Mouse (Mus musculus) heart, adult 10 weeks (tissue): ENCODE results near the gene Cryzl1. TPM values are rescaled to one million over a fixed set of nuclear protein-coding genes. Genes with fewer than 3 reads are reported as not detected.

Source experiments
- polyA plus RNA-seq: library from polyadenylated mRNA; stranded (reverse); fragments of 350-450 nt; fragmentation: Illumina TruSeq; extraction: RNeasy Lipid Tissue Mini Kit (QIAGEN cat#74804); gene quantifications from one replicate; pipeline ENCODE4 v1.2.3, GENCODE M21; 2014; ENCODE audit warnings: low read depth, low replicate concordance

Cryzl1 gene
- 35.5 TPM for polyA plus RNA-seq

GRCm38 (mm10) chr16:91728123-91729065 is at the start of gene Cryzl1:
Cryzl1 (minus strand) TSS chr16:91728975.

GRCm38 (mm10) chr16:91729066-91729482 is 299 bp upstream of the Cryzl1 start, which contains the start of gene Itsn1:
Itsn1 (plus strand) TSS chr16:91729281.

GRCm38 (mm10) chr16:91688619-91689334 is 40.0 kb downstream of the Cryzl1 start, which contains the start of gene Donson:
Donson (minus strand) TSS chr16:91688770.

GRCm38 (mm10) chr16:91647461-91648219 is 81.1 kb downstream of the Cryzl1 start, which contains the start of gene Son:
Son (plus strand) TSS chr16:91647506.

GRCm38 (mm10) chr16:91646681-91647419 is 81.9 kb downstream of the Cryzl1 start, which contains the start of gene Gart:
Gart (minus strand) TSS chr16:91646952.

Other genes starting within 250 kb of the Cryzl1 start
- gene Ifnar1, start 243.7 kb downstream of the Cryzl1 start, polyA plus RNA-seq, result 17.7 TPM
- gene Ifngr2, start 181.9 kb downstream of the Cryzl1 start, polyA plus RNA-seq, result 116 TPM
- 52.7 TPM for gene Tmem50b, start 131.2 kb downstream of the Cryzl1 start, polyA plus RNA-seq
- 41.2 TPM for gene Dnajc28, start 109.9 kb downstream of the Cryzl1 start, polyA plus RNA-seq
- 48.6 TPM for gene Gart, start 82.0 kb downstream of the Cryzl1 start, polyA plus RNA-seq
- gene Son, start 81.5 kb downstream of the Cryzl1 start, polyA plus RNA-seq, result 269 TPM
- 9.6 TPM for gene Donson, start 40.2 kb downstream of the Cryzl1 start, polyA plus RNA-seq
- gene Itsn1, start 306 bp upstream of the Cryzl1 start, polyA plus RNA-seq, result 37.1 TPM